Mouse (Mus musculus) heart, postnatal 0 days (tissue): ENCODE measurements around the gene Ranbp9.

ENCODE experiments used
- CTCF ChIP-seq: IDR thresholded peaks from 2 replicates; pipeline ENCODE4 v1.5.1; 2016; ENCODE audit warnings: antibody characterized with exemption, control low read depth, low read depth
- EP300 ChIP-seq: IDR thresholded peaks from 2 replicates; pipeline ENCODE4 v1.6.1; 2016; ENCODE audit warnings: antibody characterized with exemption, low read depth

- TF ChIP-seq CTCF (no peak), EP300 (no peak)
Measured at GRCm38 (mm10) chr13:43360534-43360933, 120.5 kb downstream of the Ranbp9 start.
